Mouse (Mus musculus) MN1 (cell line): ENCODE data around the gene Camk2n2.
"Not testable (repeated sequence)": the region's sequence is repeated elsewhere in the genome, so short reads cannot be mapped to it uniquely, and the experiment has no call there.

ENCODE experiments used
- DNase-seq: peaks from one replicate; pipeline ENCODE4 v3.0.0-alpha.2; 2016; ENCODE audit warnings: low spot score

Camk2n2 gene

DNA sequence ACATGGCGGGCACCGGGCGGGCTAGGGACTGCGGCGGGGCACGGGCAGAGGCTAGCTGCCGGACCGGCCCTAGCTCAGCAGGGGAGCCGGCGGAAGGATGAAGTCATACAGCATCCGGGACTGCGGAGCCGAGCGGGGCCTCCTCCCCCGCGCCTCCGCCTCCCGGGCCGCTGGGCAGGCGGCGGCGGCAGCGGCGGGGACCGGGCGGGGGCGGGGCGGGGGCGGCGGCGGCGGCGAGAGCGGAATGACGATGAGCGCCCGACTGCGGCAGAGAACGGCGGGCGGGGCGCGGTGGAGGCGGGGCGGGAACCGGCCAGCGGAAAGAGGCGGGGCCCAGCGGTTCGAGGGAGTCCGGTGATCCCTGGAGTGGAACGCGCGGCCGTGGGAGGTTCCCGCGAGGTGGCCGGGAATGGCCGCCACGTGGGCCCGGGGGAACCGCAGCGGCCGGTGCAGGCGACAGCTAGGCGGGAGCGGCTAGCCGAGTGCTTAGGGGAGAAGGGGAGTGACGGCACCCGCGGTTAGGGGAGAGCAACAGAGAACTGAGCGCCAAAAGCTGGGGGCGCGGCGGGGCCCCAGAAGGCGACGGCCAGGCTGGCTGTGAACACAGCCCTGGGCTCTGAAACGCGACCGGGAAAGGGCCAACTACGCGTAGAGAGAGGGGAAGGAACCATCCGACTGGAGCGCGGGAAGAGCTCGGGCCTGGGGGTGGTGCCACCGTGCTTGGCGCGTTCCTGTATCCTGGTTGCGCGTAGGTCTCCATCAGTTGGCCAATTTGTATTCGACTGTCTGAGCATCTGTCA, at the start of gene Camk2n2:
Gene Camk2n2 (minus strand): TSS at position 97 of the 800 bp plus-strand sequence.
- peak; percentile 72 for DNase-seq

DNA sequence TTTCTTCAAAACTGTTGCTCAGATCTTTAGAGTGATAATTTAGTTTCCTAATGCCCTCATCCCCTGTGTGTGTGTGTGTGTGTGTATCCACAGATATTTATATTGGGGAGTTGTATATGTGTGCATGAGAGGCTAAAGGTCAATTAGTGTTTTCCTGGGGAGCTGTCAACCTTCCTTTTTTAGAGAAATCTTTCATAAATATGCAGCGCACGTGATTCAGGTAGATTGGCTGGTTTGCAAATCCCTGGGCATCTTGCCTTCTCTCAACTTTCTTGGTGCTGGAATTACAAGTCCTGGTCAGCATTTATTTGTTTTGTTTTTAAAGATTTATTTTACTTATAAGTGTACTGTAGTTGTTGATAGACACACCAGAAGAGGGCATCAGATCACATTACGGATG, 49.2 kb upstream of the Camk2n2 start:
- DNase-seq: no peak

DNA sequence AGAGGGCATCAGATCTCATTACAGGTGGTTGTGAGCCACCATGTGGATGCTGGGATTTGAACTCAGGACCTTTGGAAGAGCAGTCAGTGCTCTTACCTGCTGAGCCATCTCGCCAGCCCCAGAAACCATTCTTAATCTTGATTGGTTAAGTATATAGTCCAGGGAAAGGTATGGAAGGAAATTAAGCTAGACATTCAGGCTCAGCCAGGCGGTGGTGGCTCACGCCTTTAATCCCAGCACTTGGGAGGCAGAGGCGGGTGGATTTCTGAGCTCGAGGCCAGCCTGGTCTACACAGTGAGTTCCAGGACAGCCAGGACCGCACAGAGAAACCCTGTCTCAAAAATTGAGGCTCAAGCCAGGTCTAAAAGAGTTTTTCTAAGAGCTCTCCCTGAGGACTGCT, 46.9 kb upstream of the Camk2n2 start, which contains the start of gene Eif4g1:
Gene Eif4g1 (plus strand): TSS at position 301 of the 400 bp plus-strand sequence.
- not testable (repeated sequence) for DNase-seq

DNA sequence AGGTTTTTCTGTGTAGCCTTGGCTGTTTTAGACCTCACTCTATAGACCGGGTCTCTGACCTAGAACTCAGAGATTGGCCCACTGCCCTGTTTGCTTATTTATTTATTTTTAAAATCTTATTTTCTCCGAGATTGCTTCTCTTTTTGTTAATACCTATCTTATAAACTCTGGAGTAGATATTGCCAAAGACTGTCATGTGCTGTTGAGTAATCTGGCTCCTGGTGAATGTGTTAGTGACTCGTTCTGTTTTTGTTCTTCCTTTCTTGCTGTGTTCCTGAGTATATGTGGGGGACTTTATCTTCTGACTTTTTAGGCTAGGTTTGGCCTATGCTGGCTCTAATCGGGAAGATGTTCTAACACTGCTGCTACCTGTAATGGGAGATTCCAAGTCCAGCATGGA, 36.6 kb upstream of the Camk2n2 start:
- DNase-seq: no peak

DNA sequence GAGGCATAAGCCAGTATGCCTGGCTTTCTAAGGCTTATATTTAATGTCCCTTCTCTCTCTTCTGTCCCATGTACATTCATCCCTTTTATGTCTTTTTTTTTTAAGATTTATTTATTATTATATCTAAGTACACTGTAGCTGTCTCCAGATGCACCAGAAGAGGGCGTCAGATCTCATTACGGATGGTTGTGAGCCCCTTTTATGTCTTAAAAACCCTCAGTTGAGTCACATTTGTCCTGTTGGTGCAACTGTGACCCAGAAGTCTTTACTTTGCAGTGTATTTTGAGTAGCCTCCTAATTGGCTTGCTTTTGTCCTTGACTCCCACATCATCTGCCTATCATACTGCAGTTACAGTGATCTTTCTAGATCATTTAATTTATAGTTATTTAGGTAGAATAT, 32.2 kb upstream of the Camk2n2 start:
- DNase-seq: no peak

DNA sequence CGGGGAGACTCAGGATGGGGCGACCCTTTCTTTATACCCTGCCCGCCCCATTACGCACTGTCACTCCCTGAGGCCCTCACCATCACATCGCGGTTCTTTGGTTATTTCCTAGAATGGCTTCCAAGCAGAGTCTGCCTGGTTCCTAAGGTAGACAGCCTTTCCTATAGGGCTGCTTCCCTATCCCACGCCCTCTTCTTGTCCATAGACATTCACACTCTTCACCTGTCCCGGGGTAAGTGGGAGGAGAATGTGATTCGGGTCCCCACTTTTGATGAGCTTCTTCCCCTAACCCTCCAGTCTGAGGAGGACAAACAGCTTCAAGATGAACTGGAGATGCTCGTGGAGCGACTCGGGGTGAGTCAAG, 30.8 kb upstream of the Camk2n2 start:
- no peak for DNase-seq

DNA sequence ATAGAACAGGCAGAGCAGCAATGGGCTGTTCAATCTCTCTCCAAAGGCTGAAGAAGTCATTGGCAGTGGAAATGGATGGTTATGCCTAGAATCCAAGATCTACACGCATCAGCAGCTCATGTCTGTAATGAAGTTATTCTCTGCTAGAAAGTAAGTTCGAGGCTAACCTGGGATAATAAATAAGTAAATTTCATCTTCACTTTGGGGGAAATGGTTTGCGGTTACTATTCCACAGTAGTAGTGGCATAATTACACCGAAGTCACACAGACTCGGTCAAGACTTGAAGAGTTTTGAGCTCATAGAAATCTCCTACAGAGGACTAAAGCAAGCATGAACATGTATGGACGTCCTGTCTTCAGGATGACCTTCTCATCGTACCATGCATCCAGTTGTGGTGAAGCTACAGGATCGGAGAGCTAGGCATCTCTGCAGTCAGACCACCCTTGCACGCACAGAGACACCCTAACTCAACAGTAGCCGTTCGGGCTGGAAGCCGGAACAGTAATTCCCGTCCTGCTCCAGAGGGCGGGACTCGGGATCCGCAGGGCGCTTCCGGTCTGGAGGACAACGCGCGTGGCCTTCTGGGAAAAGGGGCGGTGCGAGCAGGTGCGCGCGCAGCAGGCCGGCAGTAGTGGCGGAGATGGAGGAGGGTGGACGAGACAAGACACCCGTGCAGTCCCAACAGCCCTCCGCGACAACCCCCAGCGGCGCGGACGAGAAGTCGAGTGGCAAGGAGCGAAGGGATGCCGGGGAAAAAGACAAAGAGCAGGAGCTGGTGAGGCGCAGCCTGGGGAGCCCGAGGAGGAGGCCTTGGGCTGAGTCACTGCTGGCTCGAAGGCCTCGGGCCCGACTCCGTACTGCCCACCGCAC, 30.2 kb upstream of the Camk2n2 start, which contains the start of gene Psmd2:
Gene Psmd2 (plus strand): TSS at position 577 of the 871 bp plus-strand sequence.
- DNase-seq: peak; percentile 94

DNA sequence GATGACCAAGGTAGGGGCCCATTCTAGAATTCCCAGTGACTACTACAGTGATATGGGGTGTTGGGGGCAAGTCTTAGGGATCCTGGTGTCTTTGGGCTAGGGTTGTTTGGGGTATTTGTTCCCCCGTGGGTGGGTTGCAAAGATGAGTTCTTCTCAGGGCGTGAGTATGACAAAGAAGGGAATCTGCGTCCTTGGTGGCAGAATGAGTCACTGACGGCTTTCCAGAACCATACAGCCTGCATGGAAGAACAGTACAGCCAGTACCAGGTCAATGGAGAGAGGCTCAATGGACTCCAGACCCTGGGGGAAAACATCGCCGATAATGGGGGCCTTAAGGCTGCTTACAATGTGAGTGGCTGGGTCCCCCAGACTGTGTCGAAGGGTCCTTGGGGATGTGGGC, 22.8 kb upstream of the Camk2n2 start:
- no peak for DNase-seq

DNA sequence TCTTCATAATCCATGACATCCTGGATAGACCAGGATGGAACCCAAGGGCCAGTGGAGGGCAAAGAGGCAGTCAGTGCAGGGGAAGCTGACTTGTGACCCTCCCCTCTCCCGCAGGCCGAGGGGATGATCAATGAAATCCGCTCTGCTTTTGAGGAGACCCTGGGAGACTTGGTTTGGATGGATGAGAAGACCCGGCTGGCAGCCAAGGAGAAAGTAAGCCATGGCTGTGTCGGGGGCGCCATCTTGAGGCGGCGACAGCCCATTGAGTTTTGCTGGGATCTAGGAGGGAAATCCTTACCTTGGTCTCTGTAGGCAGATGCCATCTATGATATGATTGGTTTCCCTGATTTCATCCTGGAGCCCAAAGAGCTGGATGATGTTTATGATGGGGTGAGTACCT, 21.1 kb upstream of the Camk2n2 start:
- peak; percentile 57 for DNase-seq

DNA sequence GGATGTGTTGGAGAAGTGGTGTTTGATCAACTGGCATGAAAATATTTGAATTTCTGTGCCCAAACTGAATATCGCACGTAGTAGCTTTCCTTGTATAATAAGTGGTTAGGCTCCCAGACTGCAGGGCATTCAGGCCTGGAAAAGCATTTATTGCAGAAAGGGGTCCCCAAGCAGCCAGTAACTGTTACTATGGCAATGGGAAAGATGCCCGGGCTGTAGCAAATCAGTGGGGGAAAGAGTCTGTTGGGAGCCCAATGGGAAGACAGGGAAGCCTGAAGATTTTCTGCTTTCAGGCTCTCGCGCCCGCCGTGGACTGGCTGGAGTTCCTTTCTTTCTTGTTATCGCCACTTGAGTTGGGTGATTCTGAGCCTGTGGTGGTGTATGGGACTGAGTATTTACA, 17.3 kb upstream of the Camk2n2 start:
- no peak for DNase-seq

DNA sequence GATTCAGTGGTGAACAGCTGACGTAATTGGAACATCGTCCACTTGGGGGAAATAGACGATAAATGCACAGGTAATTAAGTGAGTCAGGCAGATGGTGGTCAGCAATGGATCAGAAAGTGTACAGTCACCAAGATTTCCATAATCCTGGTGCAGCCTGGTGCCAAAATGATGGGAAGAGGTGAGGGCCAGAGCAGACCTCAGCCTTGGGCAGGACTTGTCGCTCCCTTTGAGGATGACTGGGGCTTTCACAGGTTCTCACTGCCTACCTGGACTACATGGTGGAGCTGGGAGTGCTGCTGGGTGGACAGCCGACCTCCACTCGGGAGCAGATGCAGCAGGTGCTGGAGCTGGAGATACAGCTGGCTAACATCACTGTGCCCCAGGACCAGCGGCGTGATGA, 16.3 kb upstream of the Camk2n2 start:
- DNase-seq: no peak

DNA sequence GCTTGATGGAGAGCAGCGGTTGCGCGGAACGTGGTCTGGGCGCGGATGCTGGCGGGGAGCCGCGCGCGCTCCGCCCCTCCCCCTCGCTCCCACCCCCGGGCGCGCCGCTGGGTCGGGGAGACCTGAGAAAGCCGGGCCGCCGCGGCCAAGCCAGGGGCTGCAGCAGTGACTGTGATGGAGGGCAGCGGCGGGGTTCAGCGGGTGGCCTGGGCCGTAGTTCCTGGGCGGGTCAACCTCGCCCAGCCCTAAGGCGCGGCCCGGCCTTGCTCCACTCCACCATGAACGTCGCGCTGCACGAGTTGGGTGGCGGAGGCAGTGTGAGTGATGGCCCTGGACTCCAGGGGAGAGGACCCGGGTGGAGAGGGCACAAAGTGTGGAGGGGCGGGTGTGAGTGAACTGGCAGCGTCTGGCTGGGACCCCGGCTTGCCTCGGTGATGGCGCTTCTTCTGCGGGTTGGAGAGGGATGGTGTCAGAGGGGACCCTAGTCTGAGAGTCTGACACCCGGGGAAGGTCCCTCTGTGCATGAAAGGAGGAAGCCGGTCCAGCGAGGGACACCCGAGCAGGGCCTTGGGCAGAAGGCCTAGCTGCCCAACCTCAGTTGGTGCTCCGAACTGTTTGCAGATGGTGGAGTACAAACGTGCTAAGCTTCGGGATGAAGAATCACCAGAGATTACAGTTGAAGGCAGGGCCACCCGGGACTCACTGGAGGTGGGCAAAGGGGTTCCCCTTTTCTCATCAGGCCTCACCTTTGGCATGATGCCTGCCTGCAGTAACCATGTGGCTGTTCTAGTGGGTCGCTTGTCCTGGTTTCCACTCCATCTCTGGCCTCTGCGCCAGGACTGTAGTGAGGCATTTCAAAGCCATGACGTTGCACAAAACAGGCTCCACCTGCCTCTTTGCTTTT, 8.9 kb upstream of the Camk2n2 start, which contains the start of gene Ece2:
Gene Ece2 (plus strand): TSS at position 98 of the 904 bp plus-strand sequence.
- peak; percentile 55 for DNase-seq

DNA sequence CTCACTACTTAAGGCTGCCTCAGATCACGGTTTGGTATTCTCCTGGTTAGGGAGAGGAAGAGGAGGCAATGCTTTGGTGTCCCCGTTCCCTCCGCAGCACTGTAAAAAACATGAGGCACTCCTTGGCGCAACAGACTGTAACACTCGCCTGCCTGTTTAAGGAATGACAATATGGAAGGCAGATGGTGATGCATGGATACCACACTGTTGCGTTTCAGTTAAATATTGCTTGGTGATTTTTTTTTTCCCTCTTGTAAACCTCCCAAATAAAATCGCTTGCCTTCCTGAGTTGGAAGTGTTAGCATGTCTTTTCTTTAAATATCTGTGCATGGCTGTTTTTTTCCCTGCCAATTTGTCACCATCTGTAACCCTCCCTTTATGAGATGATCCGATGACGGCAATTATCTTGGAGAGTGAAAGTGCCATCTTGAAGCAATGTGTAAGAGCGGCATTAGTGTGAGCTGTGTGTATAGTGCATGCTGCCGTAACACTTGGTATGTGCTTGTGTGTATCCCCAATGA, 7.8 kb upstream of the Camk2n2 start:
- DNase-seq: peak; percentile 26

DNA sequence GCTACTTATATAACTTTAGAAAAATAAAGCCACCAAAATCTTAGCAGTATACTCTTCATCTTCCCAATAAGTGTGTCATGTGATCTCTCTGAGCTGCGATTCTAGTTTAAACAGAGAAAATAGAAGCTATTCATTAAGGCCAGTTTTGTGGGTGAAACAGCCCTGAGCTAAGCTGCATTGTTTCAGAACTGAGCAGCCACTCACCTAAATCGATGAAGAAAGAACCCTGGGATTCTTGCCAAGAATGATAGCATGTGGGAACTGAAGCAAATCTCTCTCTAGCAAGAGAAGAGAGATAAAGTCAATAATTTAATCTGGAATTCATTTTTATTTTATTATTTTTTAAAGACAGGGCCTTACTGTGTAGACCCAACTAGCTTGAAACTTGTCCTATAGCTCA, 2.1 kb upstream of the Camk2n2 start:
- peak; percentile 27 for DNase-seq

DNA sequence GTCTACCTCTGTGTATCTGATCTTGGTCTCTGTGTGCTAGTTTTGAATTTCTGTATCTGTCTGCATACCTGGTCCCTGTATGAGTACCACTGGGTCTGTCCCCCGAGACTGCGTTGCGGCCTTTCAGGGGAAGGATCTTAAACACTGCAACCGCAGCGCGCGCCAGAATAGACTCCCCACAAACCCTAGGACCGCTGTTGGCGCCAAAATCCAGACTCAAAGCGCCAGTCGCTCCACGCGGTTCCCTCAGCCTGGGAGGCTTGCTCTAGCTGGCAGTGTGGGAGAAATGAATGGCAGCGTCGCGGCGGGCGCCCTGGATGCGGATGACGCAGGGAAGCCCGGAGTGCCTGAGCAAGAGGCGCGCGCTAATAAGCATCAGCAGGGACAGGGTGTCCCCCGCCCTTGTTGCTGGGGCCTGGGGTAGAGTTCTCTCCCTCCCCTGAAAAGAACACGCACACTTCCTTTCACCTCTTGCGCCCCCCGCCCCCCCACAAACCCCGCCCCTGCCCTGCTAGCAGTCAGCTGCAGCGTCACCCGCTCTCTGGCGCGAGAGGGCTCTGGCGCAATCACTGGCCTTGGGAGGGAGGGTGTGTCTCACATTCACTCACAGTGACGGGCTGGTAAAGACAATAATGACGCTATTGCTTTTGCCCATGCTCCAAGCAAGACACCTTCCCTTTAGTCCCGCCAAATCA, 1.1 kb upstream of the Camk2n2 start:
- DNase-seq: peak; percentile 87

DNA sequence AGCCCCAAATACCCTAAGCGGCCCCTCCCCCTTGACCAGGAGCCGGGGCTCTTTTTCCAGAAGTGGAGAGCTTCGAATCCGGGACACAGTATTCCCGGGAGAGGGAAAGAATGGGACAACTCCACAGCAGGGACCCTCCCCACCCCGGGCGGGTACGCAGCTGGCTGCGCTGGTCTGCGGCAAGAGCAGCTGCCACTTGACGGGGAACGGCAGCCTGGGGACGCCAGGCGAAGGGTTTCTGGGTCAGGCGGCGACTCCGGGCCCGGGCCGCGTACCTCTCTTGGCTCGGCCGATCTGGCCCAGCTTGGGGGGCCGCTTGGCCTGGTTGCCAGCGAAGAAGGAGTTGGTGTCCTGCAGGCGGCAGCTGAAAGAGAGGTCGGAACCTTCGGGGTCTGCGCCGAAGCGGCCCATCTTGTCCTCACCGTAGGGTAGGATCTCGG, 316 bp downstream of the Camk2n2 start:
- peak; percentile 42 for DNase-seq

DNA sequence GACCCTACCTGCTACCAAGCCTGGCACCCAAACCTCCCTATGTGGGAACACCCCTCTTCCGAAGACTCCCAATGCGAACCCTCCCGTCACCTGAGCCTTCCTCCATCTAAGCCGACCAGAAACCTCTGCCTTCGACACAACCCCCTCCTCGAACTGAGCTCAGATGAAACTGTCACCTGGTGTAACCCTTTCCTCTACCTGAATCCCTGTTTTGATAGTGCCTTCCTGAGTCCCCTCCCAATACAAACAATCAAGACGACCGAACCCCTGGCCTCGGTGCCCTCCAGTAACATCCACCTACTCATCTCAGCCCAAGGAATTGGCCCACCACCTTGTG, 720 bp downstream of the Camk2n2 start:
- DNase-seq: peak; percentile 15

DNA sequence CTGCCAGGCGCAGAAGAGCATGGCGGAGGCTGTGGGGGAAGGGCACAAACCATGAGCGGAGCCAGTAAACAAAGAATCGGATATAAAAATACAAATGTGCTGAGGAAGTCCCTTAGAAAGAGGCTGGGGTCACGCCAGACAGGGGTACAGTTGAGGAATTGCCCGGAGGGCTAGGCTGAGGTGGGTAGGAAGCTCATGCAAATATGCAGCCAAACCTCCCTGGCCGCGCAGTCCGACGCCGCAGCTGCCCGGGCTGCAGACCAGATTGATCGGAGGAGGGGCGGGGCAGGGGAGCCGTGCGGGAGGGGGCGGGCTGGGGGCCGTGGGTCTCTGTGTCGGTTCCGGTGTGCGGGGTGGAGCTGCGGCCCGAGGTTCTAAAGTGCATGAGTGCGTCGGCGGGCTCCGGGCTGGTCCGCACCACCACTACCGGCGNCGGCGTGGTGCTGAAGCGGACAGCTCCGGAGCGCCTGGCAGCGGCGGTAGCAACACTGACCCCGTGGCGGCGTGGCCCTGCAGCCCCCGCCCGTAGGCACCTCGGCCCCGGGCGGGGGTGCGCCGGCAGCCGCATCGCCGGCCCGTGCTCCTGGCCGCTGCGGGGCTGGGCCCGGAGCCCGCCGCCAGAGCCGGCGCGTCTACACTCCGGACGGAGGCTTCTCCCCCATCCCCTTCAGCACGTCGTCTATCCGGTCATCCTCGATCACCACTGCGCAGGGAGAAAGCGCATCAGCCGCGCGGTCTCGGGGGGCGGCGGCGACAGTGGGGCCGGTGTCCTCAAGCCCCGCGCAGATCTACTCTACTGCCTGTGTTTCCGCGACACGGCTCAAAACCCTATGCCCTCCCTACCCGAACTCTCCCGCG, 1.3 kb downstream of the Camk2n2 start:
- DNase-seq: peak; percentile 26

DNA sequence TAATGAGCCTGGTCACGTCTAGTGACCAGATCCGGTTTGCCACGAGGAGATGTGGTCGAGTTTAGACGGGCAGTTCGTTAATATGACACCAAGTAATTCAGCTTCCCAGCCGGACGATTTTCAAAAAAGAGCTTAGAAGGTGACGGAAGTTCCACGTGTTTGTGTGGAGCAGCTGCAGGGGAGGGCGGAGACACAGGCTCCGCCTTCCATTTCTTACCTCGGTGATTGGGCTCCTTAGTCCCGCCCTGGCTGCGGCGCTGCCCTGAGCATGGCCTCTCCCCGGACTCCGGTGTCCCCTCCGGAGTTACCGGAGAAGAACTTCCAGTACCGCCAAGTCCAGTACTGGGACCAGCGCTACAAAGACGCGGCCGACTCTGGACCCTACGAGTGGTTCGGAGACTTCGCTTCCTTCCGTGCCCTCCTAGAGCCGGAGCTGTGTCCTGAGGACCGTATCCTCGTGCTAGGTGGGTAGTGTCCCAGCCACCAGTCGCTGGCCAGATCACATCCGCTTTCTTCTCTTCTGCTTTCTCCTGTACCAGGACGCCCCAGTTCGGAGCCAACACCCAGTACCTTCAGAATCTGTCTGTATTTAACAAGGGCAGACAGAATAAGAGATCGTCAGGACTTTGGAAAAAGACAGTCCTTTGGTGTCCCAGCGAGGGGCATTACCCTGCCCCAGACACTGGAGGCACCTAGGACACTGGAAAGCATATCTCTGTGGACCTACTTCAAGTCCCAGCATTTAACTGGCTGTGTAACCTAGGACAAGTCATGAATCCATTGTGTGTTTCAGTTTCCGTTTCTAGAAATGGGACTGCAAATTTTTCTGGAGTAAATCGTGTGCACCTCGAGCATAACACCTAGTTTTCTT, 9.5 kb downstream of the Camk2n2 start, which contains the start of the genes Eef1akmt4, Gm49333 and Alg3:
Gene Eef1akmt4 (plus strand): TSS at position 237 of the 871 bp plus-strand sequence.
Gene Gm49333 (plus strand): TSS at position 254 of the 871 bp plus-strand sequence.
Gene Alg3 (minus strand): TSS at position 379 of the 871 bp plus-strand sequence.
- DNase-seq: peak; percentile 93
